Mouse (Mus musculus): ENCODE data around the gene Hyou1. TPM values are rescaled to one million over a fixed set of nuclear protein-coding genes. Genes with fewer than 3 reads are reported as not detected.

The Hyou1 gene
- 33.2 TPM for polyA plus RNA-seq (2014; fragmentation: Illumina TruSeq; extraction: RNeasy Lipid Tissue Mini Kit (QIAGEN cat#74804); ENCODE audit: insufficient read depth, low read depth, low replicate concordance)

DNA sequence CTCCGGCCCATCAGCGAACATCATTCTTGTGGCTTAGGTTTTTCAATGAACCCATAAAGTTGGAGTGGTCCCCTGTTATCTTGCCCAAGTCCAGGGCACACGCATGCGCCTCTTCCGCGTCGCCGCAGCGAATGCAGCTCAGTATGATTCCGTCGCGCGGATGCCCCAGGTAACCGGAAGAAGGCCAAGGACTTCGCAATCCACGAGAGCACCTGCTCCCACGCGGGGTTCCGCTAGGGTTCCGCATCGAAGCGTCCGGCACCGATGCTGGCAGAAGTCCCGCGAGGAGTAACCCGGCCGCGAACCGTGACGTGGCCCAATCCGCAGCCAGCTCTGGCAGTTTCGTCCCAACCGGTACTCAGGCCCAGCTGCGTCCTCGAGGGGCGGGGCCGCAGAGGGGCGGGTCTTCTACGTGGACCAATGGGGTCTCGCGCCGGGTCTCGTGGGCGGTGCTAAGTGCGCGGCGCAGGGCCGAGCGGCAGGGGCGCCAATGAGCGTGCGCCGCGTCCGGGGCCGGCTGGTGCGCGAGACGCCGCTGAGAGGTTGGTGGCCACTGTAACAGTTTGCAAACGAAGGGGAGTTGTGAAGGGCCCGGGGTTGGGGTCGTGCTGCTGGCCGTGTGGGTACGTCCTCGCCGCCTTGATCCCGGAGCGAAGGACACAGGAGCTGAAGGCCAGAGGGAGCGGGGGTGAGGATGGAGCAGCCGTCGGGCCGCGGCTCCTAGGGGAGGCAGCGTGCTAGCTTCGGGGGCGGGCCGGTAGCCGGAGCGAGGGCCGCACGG lies at the start of gene Hyou1:
Gene Hyou1, plus strand, starts transcription at position 437 of the 781 bp plus-strand sequence.

GRCm38 (mm10) chr9:44334396-44335330 lies 44.6 kb upstream of the Hyou1 start, which contains the start of gene H2afx:
TSS of gene H2afx (plus strand) at chr9:44334694.

GRCm38 (mm10) chr9:44343781-44344421 lies 35.4 kb upstream of the Hyou1 start, which contains the start of gene Hmbs:
TSS of gene Hmbs (minus strand) at chr9:44344228.

GRCm38 (mm10) chr9:44361190-44361917 lies 17.9 kb upstream of the Hyou1 start, which contains the start of gene Vps11:
TSS of gene Vps11 (minus strand) at chr9:44361670.

GRCm38 (mm10) chr9:44396684-44397411 lies 17.6 kb downstream of the Hyou1 start, which contains the start of gene Slc37a4:
TSS of gene Slc37a4 (plus strand) at chr9:44396852.

GRCm38 (mm10) chr9:44406906-44407751 lies 27.8 kb downstream of the Hyou1 start, which contains the start of the genes Rps25 and Trappc4:
TSS of gene Rps25 (plus strand) at chr9:44407139.
TSS of gene Trappc4 (minus strand) at chr9:44407600.

GRCm38 (mm10) chr9:44418519-44419385 lies 39.5 kb downstream of the Hyou1 start, which contains the start of gene Ccdc84:
TSS of gene Ccdc84 (minus strand) at chr9:44418569.

GRCm38 (mm10) chr9:44440961-44441360 lies 61.7 kb downstream of the Hyou1 start, which contains the start of gene Foxr1:
TSS of gene Foxr1 (minus strand) at chr9:44441136.

Other genes with a start within 250 kb of the Hyou1 start
- 131 TPM for gene Mcam, start 245.0 kb upstream of the Hyou1 start, polyA plus RNA-seq (2014; fragmentation: Illumina TruSeq; extraction: RNeasy Lipid Tissue Mini Kit (QIAGEN cat#74804); ENCODE audit: insufficient read depth, low read depth, low replicate concordance)
- gene Cbl, start 145.4 kb upstream of the Hyou1 start, polyA plus RNA-seq (2014; fragmentation: Illumina TruSeq; extraction: RNeasy Lipid Tissue Mini Kit (QIAGEN cat#74804); ENCODE audit: insufficient read depth, low read depth, low replicate concordance): 8.7 TPM
- gene Ccdc153, start 138.8 kb upstream of the Hyou1 start, polyA plus RNA-seq (2014; fragmentation: Illumina TruSeq; extraction: RNeasy Lipid Tissue Mini Kit (QIAGEN cat#74804); ENCODE audit: insufficient read depth, low read depth, low replicate concordance): 174 TPM
- gene Pdzd3, start 128.0 kb upstream of the Hyou1 start, polyA plus RNA-seq (2014; fragmentation: Illumina TruSeq; extraction: RNeasy Lipid Tissue Mini Kit (QIAGEN cat#74804); ENCODE audit: insufficient read depth, low read depth, low replicate concordance): not detected
- gene Nlrx1, start 110.9 kb upstream of the Hyou1 start, polyA plus RNA-seq (2014; fragmentation: Illumina TruSeq; extraction: RNeasy Lipid Tissue Mini Kit (QIAGEN cat#74804); ENCODE audit: insufficient read depth, low read depth, low replicate concordance): 4.5 TPM
- 0.10 TPM for gene Abcg4, start 90.9 kb upstream of the Hyou1 start, polyA plus RNA-seq (2014; fragmentation: Illumina TruSeq; extraction: RNeasy Lipid Tissue Mini Kit (QIAGEN cat#74804); ENCODE audit: insufficient read depth, low read depth, low replicate concordance)
- 7.0 TPM for gene Hinfp, start 73.8 kb upstream of the Hyou1 start, polyA plus RNA-seq (2014; fragmentation: Illumina TruSeq; extraction: RNeasy Lipid Tissue Mini Kit (QIAGEN cat#74804); ENCODE audit: insufficient read depth, low read depth, low replicate concordance)
- gene C2cd2l, start 59.2 kb upstream of the Hyou1 start, polyA plus RNA-seq (2014; fragmentation: Illumina TruSeq; extraction: RNeasy Lipid Tissue Mini Kit (QIAGEN cat#74804); ENCODE audit: insufficient read depth, low read depth, low replicate concordance): 13.7 TPM
- 18.8 TPM for gene Dpagt1, start 53.5 kb upstream of the Hyou1 start, polyA plus RNA-seq (2014; fragmentation: Illumina TruSeq; extraction: RNeasy Lipid Tissue Mini Kit (QIAGEN cat#74804); ENCODE audit: insufficient read depth, low read depth, low replicate concordance)
- 15.0 TPM for gene H2afx, start 44.8 kb upstream of the Hyou1 start, polyA plus RNA-seq (2014; fragmentation: Illumina TruSeq; extraction: RNeasy Lipid Tissue Mini Kit (QIAGEN cat#74804); ENCODE audit: insufficient read depth, low read depth, low replicate concordance)
- gene Hmbs, start 35.3 kb upstream of the Hyou1 start, polyA plus RNA-seq (2014; fragmentation: Illumina TruSeq; extraction: RNeasy Lipid Tissue Mini Kit (QIAGEN cat#74804); ENCODE audit: insufficient read depth, low read depth, low replicate concordance): 24.9 TPM
- gene Vps11, start 17.8 kb upstream of the Hyou1 start, polyA plus RNA-seq (2014; fragmentation: Illumina TruSeq; extraction: RNeasy Lipid Tissue Mini Kit (QIAGEN cat#74804); ENCODE audit: insufficient read depth, low read depth, low replicate concordance): 18.7 TPM
- gene Slc37a4, start 17.4 kb downstream of the Hyou1 start, polyA plus RNA-seq (2014; fragmentation: Illumina TruSeq; extraction: RNeasy Lipid Tissue Mini Kit (QIAGEN cat#74804); ENCODE audit: insufficient read depth, low read depth, low replicate concordance): 16.7 TPM
- 2,045 TPM for gene Rps25, start 27.6 kb downstream of the Hyou1 start, polyA plus RNA-seq (2014; fragmentation: Illumina TruSeq; extraction: RNeasy Lipid Tissue Mini Kit (QIAGEN cat#74804); ENCODE audit: insufficient read depth, low read depth, low replicate concordance)
- gene Trappc4, start 28.1 kb downstream of the Hyou1 start, polyA plus RNA-seq (2014; fragmentation: Illumina TruSeq; extraction: RNeasy Lipid Tissue Mini Kit (QIAGEN cat#74804); ENCODE audit: insufficient read depth, low read depth, low replicate concordance): 98.9 TPM
- gene Ccdc84, start 39.1 kb downstream of the Hyou1 start, polyA plus RNA-seq (2014; fragmentation: Illumina TruSeq; extraction: RNeasy Lipid Tissue Mini Kit (QIAGEN cat#74804); ENCODE audit: insufficient read depth, low read depth, low replicate concordance): 14.6 TPM
- not detected for gene Foxr1, start 61.6 kb downstream of the Hyou1 start, polyA plus RNA-seq (2014; fragmentation: Illumina TruSeq; extraction: RNeasy Lipid Tissue Mini Kit (QIAGEN cat#74804); ENCODE audit: insufficient read depth, low read depth, low replicate concordance)
- gene Upk2, start 75.5 kb downstream of the Hyou1 start, polyA plus RNA-seq (2014; fragmentation: Illumina TruSeq; extraction: RNeasy Lipid Tissue Mini Kit (QIAGEN cat#74804); ENCODE audit: insufficient read depth, low read depth, low replicate concordance): 1.8 TPM
- 12.2 TPM for gene Bcl9l, start 103.3 kb downstream of the Hyou1 start, polyA plus RNA-seq (2014; fragmentation: Illumina TruSeq; extraction: RNeasy Lipid Tissue Mini Kit (QIAGEN cat#74804); ENCODE audit: insufficient read depth, low read depth, low replicate concordance)
- gene Cxcr5, start 182.4 kb downstream of the Hyou1 start, polyA plus RNA-seq (2014; fragmentation: Illumina TruSeq; extraction: RNeasy Lipid Tissue Mini Kit (QIAGEN cat#74804); ENCODE audit: insufficient read depth, low read depth, low replicate concordance): 7.2 TPM
- 38.7 TPM for gene Ddx6, start 225.4 kb downstream of the Hyou1 start, polyA plus RNA-seq (2014; fragmentation: Illumina TruSeq; extraction: RNeasy Lipid Tissue Mini Kit (QIAGEN cat#74804); ENCODE audit: insufficient read depth, low read depth, low replicate concordance)